Mouse (Mus musculus): ENCODE results near the gene Rnf144a. TPM values are rescaled to one million over a fixed set of nuclear protein-coding genes. Genes with fewer than 3 reads are reported as not detected.

The Rnf144a gene
- polyA plus RNA-seq, 1 experiment from 2014 or later = 17.4 TPM

DNA sequence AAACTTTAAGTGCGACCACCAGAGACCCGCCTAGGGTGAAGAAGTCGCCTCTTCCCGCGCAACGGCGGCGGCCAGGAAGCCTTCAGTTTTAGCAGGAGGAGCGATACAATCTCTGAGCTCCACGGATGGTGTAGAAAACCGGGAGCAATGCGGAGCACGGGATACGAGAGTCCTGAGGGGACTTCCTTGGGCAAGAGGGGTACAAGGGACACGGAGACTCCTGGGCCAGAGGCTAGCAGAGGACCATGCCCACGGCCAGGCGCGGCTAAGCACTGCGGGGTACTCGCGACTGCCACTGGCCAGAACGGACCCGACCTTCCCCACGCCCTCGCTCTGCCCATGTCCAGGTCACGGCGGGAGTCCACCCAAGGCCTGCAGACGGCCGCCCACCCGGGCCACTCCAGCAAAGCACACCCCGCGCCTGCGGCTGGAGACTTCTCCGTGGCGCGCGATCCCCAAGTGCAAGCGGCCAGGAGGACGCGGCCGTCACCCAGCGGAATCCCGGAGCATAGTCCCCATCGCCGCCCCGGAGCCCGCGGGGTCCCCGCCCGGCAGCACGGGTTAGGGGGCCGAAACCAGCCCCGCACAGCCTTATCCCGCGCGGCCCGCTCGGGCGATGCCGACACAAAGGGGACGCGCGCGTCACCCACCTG lies 477 bp downstream of the Rnf144a start:
- peak overlapping the region; percentile 95 for H3K4me3 ChIP-seq (ENCODE audit: low read depth, low read length)
- H3K9ac ChIP-seq (ENCODE audit: low read length) = peak overlapping the region; percentile 99
- WGBS = 0% methylated on average over 56 of the region's 64 CpGs
- peak overlapping the region; percentile 94 for H3K4me2 ChIP-seq (ENCODE audit: low read length)
- no peaks in the 10 kb centered on the region for H3K9me3 ChIP-seq (replicated peaks; ENCODE audit: control insufficient read depth, low read length)
- ATAC-seq (peak; percentile 86), DNase-seq (ENCODE audit: low spot score) (peak; percentile 39)
- no peaks in the 10 kb centered on the region for H3K27me3 ChIP-seq (replicated peaks; ENCODE audit: control insufficient read depth, insufficient read depth, low read length)
- H3K4me1 ChIP-seq (ENCODE audit: control insufficient read depth, insufficient read depth, low read length) = peaks cover 29% of the 10 kb centered on the region
- H3K27ac ChIP-seq (ENCODE audit: low read depth, low read length) = peak overlapping the region; percentile 65
- no peaks in the 10 kb centered on the region for H3K36me3 ChIP-seq (ENCODE audit: control insufficient read depth, insufficient read depth, low read length)

DNA sequence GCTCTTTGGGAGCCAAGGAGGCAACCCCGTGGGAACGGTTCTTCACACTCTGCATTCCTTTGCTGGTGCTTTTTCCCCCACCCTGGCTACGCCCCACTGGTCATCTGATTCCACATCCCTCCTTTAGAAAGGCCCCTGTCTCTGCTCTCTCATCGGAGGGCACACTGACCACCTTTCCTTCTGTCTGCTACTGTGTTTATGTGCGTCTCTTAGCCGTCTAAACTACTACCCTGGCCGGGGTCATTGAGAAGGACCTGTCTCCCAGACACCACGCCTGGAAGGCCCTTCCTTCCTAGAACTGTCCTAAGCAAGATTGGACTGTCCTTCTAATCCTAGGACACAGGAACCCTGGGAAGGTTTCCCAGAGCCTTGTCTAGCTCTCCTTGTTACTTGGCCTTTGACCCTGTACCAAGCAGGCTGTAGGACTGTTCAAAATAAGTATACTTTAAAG lies 1.1 kb downstream of the Rnf144a start:
- no peaks in the 10 kb centered on the region; the same call in 1 of the 2 replicates for H3K36me3 ChIP-seq (ENCODE audit: control insufficient read depth, insufficient read depth, low read length)
- no peaks in the 10 kb centered on the region for H3K27me3 ChIP-seq (replicated peaks; ENCODE audit: control insufficient read depth, insufficient read depth, low read length)
- peak overlapping the region; percentile 95 for H3K4me3 ChIP-seq (ENCODE audit: low read depth, low read length)
- H3K9me3 ChIP-seq (replicated peaks; ENCODE audit: control insufficient read depth, low read length) = no peaks in the 10 kb centered on the region
- peak; percentile 1; the same call in 1 of the 2 replicates for ATAC-seq
- H3K4me2 ChIP-seq (ENCODE audit: low read length) = peak overlapping the region; percentile 94
- 3% methylated on average over 8 of the region's 8 CpGs for WGBS
- H3K4me1 ChIP-seq (ENCODE audit: control insufficient read depth, insufficient read depth, low read length) = peaks cover 29% of the 10 kb centered on the region
- H3K9ac ChIP-seq (ENCODE audit: low read length) = peak overlapping the region; percentile 99
- H3K27ac ChIP-seq (ENCODE audit: low read depth, low read length) = no peak overlapping the region
- no peak for DNase-seq (ENCODE audit: low spot score)

DNA sequence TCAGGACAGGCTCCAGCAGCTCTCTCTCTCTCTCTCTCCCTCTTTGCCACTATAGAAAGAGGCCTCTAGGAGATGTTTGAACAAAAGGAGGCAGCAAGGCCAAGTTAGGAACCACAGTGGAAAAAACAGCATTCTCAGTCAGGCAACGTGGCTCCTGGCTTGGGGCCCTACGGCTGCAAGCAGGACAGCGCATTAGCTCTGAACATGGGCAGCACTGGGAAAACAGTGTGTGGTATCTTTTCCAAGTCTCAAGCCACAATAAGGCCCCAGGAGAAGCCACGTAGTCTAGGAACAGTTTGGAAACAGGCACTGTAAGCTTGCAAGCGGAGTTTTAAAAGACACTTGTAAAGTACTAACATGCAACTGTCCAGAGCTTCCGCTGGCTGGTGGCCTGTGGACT lies 2.3 kb downstream of the Rnf144a start:
- ATAC-seq = no peak
- 45% methylated on average over 6 of the region's 6 CpGs for WGBS
- Histone ChIP-seq H3K36me3 (ENCODE audit: control insufficient read depth, insufficient read depth, low read length) (peaks cover 9% of the 10 kb centered on the region; the same call in 1 of the 2 replicates), H3K9ac (ENCODE audit: low read length) (peak overlapping the region; percentile 99), H3K9me3 (replicated peaks; ENCODE audit: control insufficient read depth, low read length) (no peaks in the 10 kb centered on the region), H3K4me3 (ENCODE audit: low read depth, low read length) (peak overlapping the region; percentile 95), H3K27ac (ENCODE audit: low read depth, low read length) (no peak overlapping the region), H3K27me3 (replicated peaks; ENCODE audit: control insufficient read depth, insufficient read depth, low read length) (no peaks in the 10 kb centered on the region), H3K4me1 (ENCODE audit: control insufficient read depth, insufficient read depth, low read length) (peaks cover 29% of the 10 kb centered on the region), H3K4me2 (ENCODE audit: low read length) (peak overlapping the region; percentile 94)
- DNase-seq (ENCODE audit: low spot score) = peak; percentile 28

DNA sequence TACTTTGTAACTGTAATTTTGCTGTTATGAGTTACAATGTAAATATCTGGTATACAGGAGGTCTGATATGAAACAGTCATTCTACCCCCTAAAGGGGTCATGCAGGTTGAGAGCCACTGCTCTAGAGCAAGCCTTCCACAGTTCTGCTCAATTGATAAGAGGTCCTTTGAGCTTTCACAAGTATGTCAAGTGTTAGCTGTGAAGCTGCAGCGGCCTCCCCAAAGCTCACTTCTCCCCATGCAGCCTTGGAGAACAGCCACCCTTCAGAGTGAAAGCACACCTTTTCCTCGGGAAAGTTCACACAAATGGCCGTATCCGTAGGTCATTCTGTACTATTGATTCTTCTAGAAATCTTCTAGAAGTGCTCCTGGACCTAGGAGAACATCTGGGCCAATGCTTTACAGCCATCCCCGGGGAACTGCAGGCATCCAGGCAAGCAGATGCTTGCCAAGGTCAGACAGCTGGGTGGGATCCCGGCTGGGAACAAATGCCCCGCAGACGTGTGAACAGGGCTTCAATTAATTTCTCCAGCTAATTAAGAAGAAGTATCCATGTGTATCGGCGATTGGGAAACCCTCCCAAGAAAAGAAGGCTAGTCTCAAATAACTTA lies 3.1 kb downstream of the Rnf144a start:
- H3K9me3 ChIP-seq (replicated peaks; ENCODE audit: control insufficient read depth, low read length) = no peaks in the 10 kb centered on the region
- ATAC-seq (no peak), DNase-seq (ENCODE audit: low spot score) (peak; percentile 28)
- H3K27ac ChIP-seq (ENCODE audit: low read depth, low read length) = no peak overlapping the region
- peaks cover 9% of the 10 kb centered on the region; the same call in 1 of the 2 replicates for H3K36me3 ChIP-seq (ENCODE audit: control insufficient read depth, insufficient read depth, low read length)
- H3K4me3 ChIP-seq (ENCODE audit: low read depth, low read length) = no peak overlapping the region; the same call in 1 of the 2 replicates
- H3K4me2 ChIP-seq (ENCODE audit: low read length) = peak overlapping the region; percentile 94
- H3K9ac ChIP-seq (ENCODE audit: low read length) = no peak overlapping the region
- H3K27me3 ChIP-seq (replicated peaks; ENCODE audit: control insufficient read depth, insufficient read depth, low read length) = no peaks in the 10 kb centered on the region
- H3K4me1 ChIP-seq (ENCODE audit: control insufficient read depth, insufficient read depth, low read length) = peaks cover 29% of the 10 kb centered on the region
- 40% methylated on average over 10 of the region's 10 CpGs for WGBS

DNA sequence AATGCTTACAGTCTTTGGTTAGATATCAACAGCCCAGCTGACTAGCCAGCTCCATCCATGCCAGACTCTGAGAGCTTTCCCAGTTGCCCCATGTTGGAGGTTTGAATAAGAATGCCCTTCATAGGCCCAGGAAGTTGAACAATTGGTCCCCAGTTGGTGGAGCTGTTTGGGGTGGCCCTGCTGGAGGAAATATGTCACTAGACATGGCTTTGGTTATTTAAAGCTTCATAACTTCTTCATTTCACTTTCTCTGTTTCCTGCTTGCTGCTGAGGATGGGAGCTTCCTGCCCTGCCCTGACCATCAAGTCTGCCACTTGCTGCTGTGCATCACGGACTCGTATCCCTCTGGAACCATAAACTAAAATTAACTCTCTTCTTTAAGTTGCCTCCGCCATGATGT lies 4.6 kb downstream of the Rnf144a start:
- H3K9ac ChIP-seq (ENCODE audit: low read length) = no peak overlapping the region
- H3K4me2 ChIP-seq (ENCODE audit: low read length) = no peak overlapping the region
- WGBS = 98% methylated on average over 3 of the region's 3 CpGs
- H3K27me3 ChIP-seq (replicated peaks; ENCODE audit: control insufficient read depth, insufficient read depth, low read length) = no peaks in the 10 kb centered on the region
- DNase-seq (ENCODE audit: low spot score) (no peak), ATAC-seq (no peak)
- no peak overlapping the region for H3K4me3 ChIP-seq (ENCODE audit: low read depth, low read length)
- peaks cover 29% of the 10 kb centered on the region for H3K4me1 ChIP-seq (ENCODE audit: control insufficient read depth, insufficient read depth, low read length)
- no peak overlapping the region for H3K27ac ChIP-seq (ENCODE audit: low read depth, low read length)
- peaks cover 9% of the 10 kb centered on the region; the same call in 1 of the 2 replicates for H3K36me3 ChIP-seq (ENCODE audit: control insufficient read depth, insufficient read depth, low read length)
- no peaks in the 10 kb centered on the region for H3K9me3 ChIP-seq (replicated peaks; ENCODE audit: control insufficient read depth, low read length)

DNA sequence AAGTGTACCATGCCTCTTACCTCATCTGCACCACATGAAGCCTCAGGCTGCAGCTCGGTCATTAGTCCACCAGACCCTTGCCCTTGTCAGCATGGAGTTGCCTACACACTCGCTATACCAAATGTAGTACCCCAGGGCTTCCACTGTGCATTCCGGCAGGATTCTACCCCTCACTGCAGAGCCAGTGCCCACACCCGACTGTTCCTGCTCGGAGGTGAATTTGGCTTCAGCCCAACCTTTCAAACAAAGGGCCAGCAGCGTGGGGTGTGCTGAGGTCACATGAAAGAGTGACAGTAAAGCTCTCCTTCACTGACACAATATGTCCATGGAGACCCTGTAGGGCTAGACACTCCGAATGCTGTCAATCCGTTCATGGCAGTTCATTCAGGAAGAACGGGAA lies 6.3 kb downstream of the Rnf144a start:
- H3K9me3 ChIP-seq (replicated peaks; ENCODE audit: control insufficient read depth, low read length) = no peaks in the 10 kb centered on the region
- no peak overlapping the region for H3K4me2 ChIP-seq (ENCODE audit: low read length)
- no peak overlapping the region for H3K4me3 ChIP-seq (ENCODE audit: low read depth, low read length)
- peaks cover 24% of the 10 kb centered on the region for H3K4me1 ChIP-seq (ENCODE audit: control insufficient read depth, insufficient read depth, low read length)
- 52% methylated on average over 9 of the region's 9 CpGs for WGBS
- H3K27ac ChIP-seq (ENCODE audit: low read depth, low read length) = no peak overlapping the region
- peaks cover 17% of the 10 kb centered on the region; the same call in 1 of the 2 replicates for H3K36me3 ChIP-seq (ENCODE audit: control insufficient read depth, insufficient read depth, low read length)
- no peak overlapping the region for H3K9ac ChIP-seq (ENCODE audit: low read length)
- DNase-seq (ENCODE audit: low spot score) = no peak
- H3K27me3 ChIP-seq (replicated peaks; ENCODE audit: control insufficient read depth, insufficient read depth, low read length) = no peaks in the 10 kb centered on the region
- no peak for ATAC-seq

DNA sequence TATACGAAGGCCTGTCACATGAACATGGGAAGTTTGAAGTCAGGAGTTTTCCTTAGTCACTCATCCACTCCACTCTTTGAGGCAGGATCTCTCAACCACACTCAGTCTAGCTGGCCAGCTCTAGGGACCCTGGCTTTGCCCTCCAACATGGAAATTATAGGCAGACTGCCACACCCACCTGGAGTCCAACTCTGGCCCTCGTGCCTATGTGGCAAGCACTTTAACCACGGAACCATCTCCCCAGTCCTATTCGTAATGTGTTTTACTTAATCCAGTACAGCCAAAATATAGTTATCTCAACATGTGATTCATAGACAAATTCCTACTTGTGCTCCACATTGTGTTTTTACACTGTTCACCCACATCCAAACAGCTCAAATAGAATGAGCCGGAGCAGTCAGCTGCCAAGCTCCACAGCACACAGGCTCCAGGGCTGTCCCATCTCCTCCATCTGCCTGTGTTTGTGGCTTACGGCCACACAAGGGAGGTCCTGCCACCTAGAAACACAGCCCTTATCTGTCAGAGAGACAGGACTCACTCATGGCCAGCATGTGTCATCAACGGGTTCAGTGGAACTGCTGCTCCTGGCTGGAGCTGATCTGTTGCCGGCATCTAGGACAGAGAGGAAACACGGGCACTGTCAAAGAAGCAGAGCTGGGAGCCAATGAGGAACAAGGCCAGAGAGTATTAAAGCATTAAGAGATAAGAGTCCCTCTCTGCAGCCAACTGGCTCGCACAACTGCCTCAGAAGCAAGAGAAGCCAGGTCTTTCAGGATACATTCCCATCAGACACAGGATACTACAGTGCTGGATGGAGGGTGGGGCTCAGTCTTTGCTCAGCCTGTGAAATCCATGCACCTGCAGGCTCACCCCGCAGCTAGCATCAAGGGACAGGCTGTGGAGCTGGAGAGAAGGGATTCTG lies 10.0 kb downstream of the Rnf144a start:
- Histone ChIP-seq H3K4me3 (ENCODE audit: low read depth, low read length) (no peak overlapping the region), H3K9me3 (replicated peaks; ENCODE audit: control insufficient read depth, low read length) (no peaks in the 10 kb centered on the region), H3K27me3 (replicated peaks; ENCODE audit: control insufficient read depth, insufficient read depth, low read length) (no peaks in the 10 kb centered on the region), H3K4me2 (ENCODE audit: low read length) (no peak overlapping the region), H3K9ac (ENCODE audit: low read length) (no peak overlapping the region), H3K4me1 (ENCODE audit: control insufficient read depth, insufficient read depth, low read length) (no peaks in the 10 kb centered on the region; the same call in 1 of the 2 replicates), H3K36me3 (ENCODE audit: control insufficient read depth, insufficient read depth, low read length) (peaks cover 24% of the 10 kb centered on the region; the same call in 1 of the 2 replicates), H3K27ac (ENCODE audit: low read depth, low read length) (peak overlapping the region; percentile 9; the same call in 1 of the 2 replicates)
- 87% methylated on average over 11 of the region's 11 CpGs for WGBS
- ATAC-seq (no peak), DNase-seq (ENCODE audit: low spot score) (no peak)

DNA sequence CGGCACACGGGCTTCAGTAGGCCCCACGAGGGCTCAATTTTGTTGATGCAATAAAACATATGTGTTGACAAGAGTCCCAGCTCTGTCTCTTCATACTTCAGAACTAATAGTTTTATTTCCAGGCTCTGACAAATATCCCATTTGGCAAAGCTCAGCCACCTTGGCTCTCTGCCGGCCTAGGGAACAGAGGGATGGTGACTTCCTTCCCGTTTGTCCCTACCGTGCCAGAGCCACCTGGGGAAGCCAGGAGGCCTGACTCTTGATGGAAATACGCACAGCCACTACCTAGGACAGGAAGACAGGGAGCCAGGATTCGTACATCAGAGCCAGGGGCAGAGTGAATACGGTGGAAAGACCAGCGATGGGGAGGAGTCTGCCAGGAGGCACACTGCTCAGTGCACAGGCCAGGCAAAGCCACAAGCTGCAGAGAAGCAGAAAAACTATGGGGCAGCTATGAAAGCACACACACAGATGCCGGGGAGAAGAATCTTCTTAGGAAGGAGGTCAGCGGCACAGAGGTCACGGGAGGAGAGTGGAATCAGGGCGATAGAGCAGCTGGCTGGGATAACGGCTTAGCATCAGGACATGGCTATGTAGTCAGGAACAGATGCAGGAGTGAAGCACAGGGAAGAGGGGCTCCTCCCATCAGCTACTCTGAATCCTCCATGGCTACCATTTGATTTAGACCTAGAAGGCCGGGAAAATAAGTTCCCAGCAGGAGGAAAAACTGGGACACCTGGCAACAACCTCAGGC lies 11.5 kb downstream of the Rnf144a start:
- no peak for ATAC-seq
- Histone ChIP-seq H3K9me3 (replicated peaks; ENCODE audit: control insufficient read depth, low read length) (no peaks in the 10 kb centered on the region), H3K27ac (ENCODE audit: low read depth, low read length) (no peak overlapping the region), H3K4me3 (ENCODE audit: low read depth, low read length) (no peak overlapping the region), H3K9ac (ENCODE audit: low read length) (no peak overlapping the region), H3K4me1 (ENCODE audit: control insufficient read depth, insufficient read depth, low read length) (no peaks in the 10 kb centered on the region), H3K27me3 (replicated peaks; ENCODE audit: control insufficient read depth, insufficient read depth, low read length) (no peaks in the 10 kb centered on the region), H3K36me3 (ENCODE audit: control insufficient read depth, insufficient read depth, low read length) (peaks cover 21% of the 10 kb centered on the region; the same call in 1 of the 2 replicates), H3K4me2 (ENCODE audit: low read length) (no peak overlapping the region)
- DNase-seq (ENCODE audit: low spot score) = no peak
- 91% methylated on average over 16 of the region's 16 CpGs for WGBS
